Mouse (Mus musculus): ENCODE results near the gene Slit3. TPM values are rescaled to one million over a fixed set of nuclear protein-coding genes. Genes with fewer than 3 reads are reported as not detected.
A peak's percentile ranks its signal among the peaks of the same experiment; 100 is the strongest.

Gene Slit3
- polyA plus RNA-seq, 1 experiment from 2014 or later = 7.4 TPM

GRCm38 (mm10) chr11:35556192-35556591 lies 435.2 kb downstream of the Slit3 start:
- DNase-seq (ENCODE audit: low spot score) (no peak), ATAC-seq (replicated peaks; ENCODE audit: low FRiP score) (no peak; the same call in 1 of the 2 replicates)
- H3K27me3 ChIP-seq (ENCODE audit: control insufficient read depth, insufficient read depth, low read length) = peaks cover 8% of the 10 kb centered on the region; the same call in 1 of the 2 replicates
- H3K36me3 ChIP-seq (ENCODE audit: control insufficient read depth, insufficient read depth, low read length) = no peaks in the 10 kb centered on the region
- WGBS = 47% methylated on average over 11 of the region's 11 CpGs
- no peak overlapping the region for H3K9ac ChIP-seq (ENCODE audit: low read length)
- H3K27ac ChIP-seq (ENCODE audit: low read depth, low read length) = no peak overlapping the region
- no peak overlapping the region for H3K4me2 ChIP-seq (ENCODE audit: low read depth, low read length, severe bottlenecking)
- H3K4me1 ChIP-seq (replicated peaks; ENCODE audit: control insufficient read depth, insufficient read depth, low read length) = peaks cover 2% of the 10 kb centered on the region
- no peak overlapping the region for H3K4me3 ChIP-seq (ENCODE audit: low read depth, low read length)
- H3K9me3 ChIP-seq (ENCODE audit: control insufficient read depth, low read length) = no peaks in the 10 kb centered on the region

- H3K4me3 ChIP-seq (ENCODE audit: low read depth, low read length) = no peak overlapping the region
- no peaks in the 10 kb centered on the region for H3K9me3 ChIP-seq (ENCODE audit: control insufficient read depth, low read length)
- WGBS = 92% methylated on average over 8 of the region's 8 CpGs
- no peaks in the 10 kb centered on the region for H3K36me3 ChIP-seq (ENCODE audit: control insufficient read depth, insufficient read depth, low read length)
- H3K4me1 ChIP-seq (replicated peaks; ENCODE audit: control insufficient read depth, insufficient read depth, low read length) = peaks cover 2% of the 10 kb centered on the region
- ATAC-seq (replicated peaks; ENCODE audit: low FRiP score) (no peak), DNase-seq (ENCODE audit: low spot score) (no peak)
- no peak overlapping the region for H3K4me2 ChIP-seq (ENCODE audit: low read depth, low read length, severe bottlenecking)
- peaks cover 8% of the 10 kb centered on the region; the same call in 1 of the 2 replicates for H3K27me3 ChIP-seq (ENCODE audit: control insufficient read depth, insufficient read depth, low read length)
- no peak overlapping the region for H3K27ac ChIP-seq (ENCODE audit: low read depth, low read length)
- H3K9ac ChIP-seq (ENCODE audit: low read length) = no peak overlapping the region
Observed at GRCm38 (mm10) chr11:35557476-35557875, 436.5 kb downstream of the Slit3 start.

GRCm38 (mm10) chr11:35558311-35558710 lies 437.3 kb downstream of the Slit3 start:
- WGBS = 87% methylated on average over 2 of the region's 2 CpGs
- H3K9ac ChIP-seq (ENCODE audit: low read length) = no peak overlapping the region

GRCm38 (mm10) chr11:35559386-35559785 lies 438.4 kb downstream of the Slit3 start:
- Histone ChIP-seq H3K4me1 (replicated peaks; ENCODE audit: control insufficient read depth, insufficient read depth, low read length) (peaks cover 2% of the 10 kb centered on the region), H3K9me3 (ENCODE audit: control insufficient read depth, low read length) (no peaks in the 10 kb centered on the region), H3K36me3 (ENCODE audit: control insufficient read depth, insufficient read depth, low read length) (no peaks in the 10 kb centered on the region), H3K4me3 (ENCODE audit: low read depth, low read length) (no peak overlapping the region), H3K27ac (ENCODE audit: low read depth, low read length) (no peak overlapping the region), H3K9ac (ENCODE audit: low read length) (no peak overlapping the region), H3K4me2 (ENCODE audit: low read depth, low read length, severe bottlenecking) (no peak overlapping the region), H3K27me3 (ENCODE audit: control insufficient read depth, insufficient read depth, low read length) (peaks cover 8% of the 10 kb centered on the region; the same call in 1 of the 2 replicates)
- WGBS = 62% methylated on average over 3 of the region's 3 CpGs
- no peak for DNase-seq (ENCODE audit: low spot score)
- no peak for ATAC-seq (replicated peaks; ENCODE audit: low FRiP score)

More at GRCm38 (mm10) chr11:35558311-35558710, 437.3 kb downstream of the Slit3 start:
- DNase-seq (ENCODE audit: low spot score) (no peak), ATAC-seq (replicated peaks; ENCODE audit: low FRiP score) (no peak)
- Histone ChIP-seq H3K9me3 (ENCODE audit: control insufficient read depth, low read length) (no peaks in the 10 kb centered on the region), H3K4me1 (replicated peaks; ENCODE audit: control insufficient read depth, insufficient read depth, low read length) (peaks cover 2% of the 10 kb centered on the region), H3K27me3 (ENCODE audit: control insufficient read depth, insufficient read depth, low read length) (peaks cover 8% of the 10 kb centered on the region; the same call in 1 of the 2 replicates), H3K4me2 (ENCODE audit: low read depth, low read length, severe bottlenecking) (no peak overlapping the region), H3K4me3 (ENCODE audit: low read depth, low read length) (no peak overlapping the region), H3K36me3 (ENCODE audit: control insufficient read depth, insufficient read depth, low read length) (no peaks in the 10 kb centered on the region), H3K27ac (ENCODE audit: low read depth, low read length) (no peak overlapping the region)

GRCm38 (mm10) chr11:35561760-35562159 lies 440.7 kb downstream of the Slit3 start:
- DNase-seq (ENCODE audit: low spot score) (no peak), ATAC-seq (replicated peaks; ENCODE audit: low FRiP score) (no peak)
- Histone ChIP-seq H3K9ac (ENCODE audit: low read length) (no peak overlapping the region), H3K9me3 (ENCODE audit: control insufficient read depth, low read length) (no peaks in the 10 kb centered on the region), H3K4me1 (replicated peaks; ENCODE audit: control insufficient read depth, insufficient read depth, low read length) (peaks cover 9% of the 10 kb centered on the region), H3K4me2 (ENCODE audit: low read depth, low read length, severe bottlenecking) (no peak overlapping the region), H3K4me3 (ENCODE audit: low read depth, low read length) (no peak overlapping the region), H3K27ac (ENCODE audit: low read depth, low read length) (no peak overlapping the region), H3K27me3 (ENCODE audit: control insufficient read depth, insufficient read depth, low read length) (peaks cover 12% of the 10 kb centered on the region; the same call in 1 of the 2 replicates), H3K36me3 (ENCODE audit: control insufficient read depth, insufficient read depth, low read length) (no peaks in the 10 kb centered on the region)
- 74% methylated on average over 9 of the region's 9 CpGs for WGBS

GRCm38 (mm10) chr11:35565322-35565721 lies 444.3 kb downstream of the Slit3 start:
- peaks cover 8% of the 10 kb centered on the region; the same call in 1 of the 2 replicates for H3K27me3 ChIP-seq (ENCODE audit: control insufficient read depth, insufficient read depth, low read length)
- no peak overlapping the region for H3K9ac ChIP-seq (ENCODE audit: low read length)
- H3K27ac ChIP-seq (ENCODE audit: low read depth, low read length) = no peak overlapping the region
- WGBS = 70% methylated on average over 6 of the region's 6 CpGs
- no peak overlapping the region for H3K4me3 ChIP-seq (ENCODE audit: low read depth, low read length)
- H3K4me1 ChIP-seq (replicated peaks; ENCODE audit: control insufficient read depth, insufficient read depth, low read length) = peaks cover 7% of the 10 kb centered on the region; the same call in 1 of the 2 replicates
- no peak for ATAC-seq (replicated peaks; ENCODE audit: low FRiP score)
- DNase-seq (ENCODE audit: low spot score) = no peak
- H3K9me3 ChIP-seq (ENCODE audit: control insufficient read depth, low read length) = no peaks in the 10 kb centered on the region
- no peak overlapping the region for H3K4me2 ChIP-seq (ENCODE audit: low read depth, low read length, severe bottlenecking)
- H3K36me3 ChIP-seq (ENCODE audit: control insufficient read depth, insufficient read depth, low read length) = no peaks in the 10 kb centered on the region

GRCm38 (mm10) chr11:35566686-35567085 lies 445.7 kb downstream of the Slit3 start:
- H3K27ac ChIP-seq (ENCODE audit: low read depth, low read length) = no peak overlapping the region
- peaks cover 13% of the 10 kb centered on the region; the same call in 1 of the 2 replicates for H3K27me3 ChIP-seq (ENCODE audit: control insufficient read depth, insufficient read depth, low read length)
- no peak overlapping the region for H3K4me3 ChIP-seq (ENCODE audit: low read depth, low read length)
- no peaks in the 10 kb centered on the region for H3K36me3 ChIP-seq (ENCODE audit: control insufficient read depth, insufficient read depth, low read length)
- DNase-seq (ENCODE audit: low spot score) = no peak
- no peak overlapping the region for H3K9ac ChIP-seq (ENCODE audit: low read length)
- no peak overlapping the region for H3K4me2 ChIP-seq (ENCODE audit: low read depth, low read length, severe bottlenecking)
- ATAC-seq (replicated peaks; ENCODE audit: low FRiP score) = peak; percentile 57; the same call in 1 of the 2 replicates
- whole genome bisulfite sequencing = 25% methylated on average over 3 of the region's 3 CpGs
- peaks cover 7% of the 10 kb centered on the region; the same call in 1 of the 2 replicates for H3K4me1 ChIP-seq (replicated peaks; ENCODE audit: control insufficient read depth, insufficient read depth, low read length)
- H3K9me3 ChIP-seq (ENCODE audit: control insufficient read depth, low read length) = no peaks in the 10 kb centered on the region

- Histone ChIP-seq H3K27me3 (ENCODE audit: control insufficient read depth, insufficient read depth, low read length) (peaks cover 17% of the 10 kb centered on the region), H3K36me3 (ENCODE audit: control insufficient read depth, insufficient read depth, low read length) (no peaks in the 10 kb centered on the region), H3K4me1 (replicated peaks; ENCODE audit: control insufficient read depth, insufficient read depth, low read length) (peaks cover 7% of the 10 kb centered on the region), H3K4me2 (ENCODE audit: low read depth, low read length, severe bottlenecking) (no peak overlapping the region), H3K9me3 (ENCODE audit: control insufficient read depth, low read length) (no peaks in the 10 kb centered on the region), H3K4me3 (ENCODE audit: low read depth, low read length) (no peak overlapping the region), H3K9ac (ENCODE audit: low read length) (no peak overlapping the region), H3K27ac (ENCODE audit: low read depth, low read length) (no peak overlapping the region)
- WGBS = 75% methylated on average over 6 of the region's 6 CpGs
- no peak for DNase-seq (ENCODE audit: low spot score)
- no peak for ATAC-seq (replicated peaks; ENCODE audit: low FRiP score)
Observed at GRCm38 (mm10) chr11:35569126-35569916, 448.3 kb downstream of the Slit3 start.
